Mouse (Mus musculus): ENCODE measurements around the gene Dcaf7. TPM values are rescaled to one million over a fixed set of nuclear protein-coding genes. Genes with fewer than 3 reads are reported as not detected.

Gene Dcaf7
- polyA plus RNA-seq, 1 experiment from 2014 or later = 56.0 TPM

DNA sequence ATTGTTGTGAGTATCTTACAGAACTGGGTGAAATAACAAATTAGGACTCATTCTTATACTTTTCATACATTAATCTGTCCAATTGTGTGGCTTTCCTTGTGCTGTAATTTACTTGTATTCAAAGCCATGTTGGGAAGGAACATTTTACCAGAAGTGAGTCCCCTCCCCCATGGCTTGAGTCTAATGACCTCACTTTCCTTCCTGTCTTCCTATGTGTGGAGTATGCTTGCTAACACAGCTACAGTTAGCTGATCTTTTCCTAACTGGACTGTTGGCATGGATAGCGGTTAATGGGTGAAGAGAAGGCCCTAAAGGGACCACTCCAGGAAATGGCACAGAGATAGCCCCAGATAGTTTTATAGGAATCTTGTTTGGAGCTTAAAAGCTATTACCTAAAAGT, 61.6 kb downstream of the Dcaf7 start:
- DNase-seq (ENCODE audit: low spot score) (peak; percentile 7), ATAC-seq (ENCODE audit: low read depth) (no peak)
- Histone ChIP-seq H3K36me3 (ENCODE audit: control insufficient read depth, insufficient read depth, low read length) (peaks cover 8% of the 10 kb centered on the region; the same call in 1 of the 2 replicates), H3K9ac (ENCODE audit: low read depth, low read length) (no peak overlapping the region), H3K4me2 (ENCODE audit: low read depth, low read length) (no peak overlapping the region), H3K4me1 (ENCODE audit: control insufficient read depth, insufficient read depth, low read length) (no peaks in the 10 kb centered on the region), H3K9me3 (ENCODE audit: control insufficient read depth, low read length) (no peaks in the 10 kb centered on the region), H3K4me3 (ENCODE audit: low read depth, low read length) (no peak overlapping the region), H3K27ac (replicated peaks; ENCODE audit: low read depth, low read length) (no peak overlapping the region), H3K27me3 (replicated peaks; ENCODE audit: control insufficient read depth, insufficient read depth, low read length) (no peaks in the 10 kb centered on the region)
- 91% methylated on average over 1 of the region's 1 CpGs for WGBS

DNA sequence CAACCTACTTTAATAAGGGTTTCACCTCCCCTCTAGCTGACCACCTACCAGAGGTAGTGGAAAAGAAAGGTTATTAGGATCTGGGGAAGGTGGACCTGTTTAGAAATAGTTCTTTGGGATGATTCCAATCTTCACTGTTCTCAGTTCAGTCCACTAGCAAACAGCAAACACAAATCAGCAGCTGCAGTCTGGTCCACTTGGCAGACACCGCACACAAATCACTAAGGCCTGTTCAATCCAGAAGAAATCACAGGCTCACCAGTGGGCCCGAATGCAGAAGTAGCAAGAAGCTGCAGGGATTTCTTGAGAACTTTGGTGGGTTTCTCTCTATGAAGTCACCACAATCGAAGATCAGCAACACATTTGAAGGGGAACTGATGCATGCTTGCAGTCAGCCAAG, 66.2 kb downstream of the Dcaf7 start:
- Histone ChIP-seq H3K27me3 (replicated peaks; ENCODE audit: control insufficient read depth, insufficient read depth, low read length) (no peaks in the 10 kb centered on the region), H3K36me3 (ENCODE audit: control insufficient read depth, insufficient read depth, low read length) (peaks cover 9% of the 10 kb centered on the region; the same call in 1 of the 2 replicates), H3K9me3 (ENCODE audit: control insufficient read depth, low read length) (no peaks in the 10 kb centered on the region), H3K4me3 (ENCODE audit: low read depth, low read length) (no peak overlapping the region), H3K4me1 (ENCODE audit: control insufficient read depth, insufficient read depth, low read length) (no peaks in the 10 kb centered on the region), H3K9ac (ENCODE audit: low read depth, low read length) (no peak overlapping the region), H3K27ac (replicated peaks; ENCODE audit: low read depth, low read length) (no peak overlapping the region), H3K4me2 (ENCODE audit: low read depth, low read length) (no peak overlapping the region)
- DNase-seq (ENCODE audit: low spot score) (no peak), ATAC-seq (ENCODE audit: low read depth) (no peak)
- WGBS = 82% methylated on average over 3 of the region's 3 CpGs

DNA sequence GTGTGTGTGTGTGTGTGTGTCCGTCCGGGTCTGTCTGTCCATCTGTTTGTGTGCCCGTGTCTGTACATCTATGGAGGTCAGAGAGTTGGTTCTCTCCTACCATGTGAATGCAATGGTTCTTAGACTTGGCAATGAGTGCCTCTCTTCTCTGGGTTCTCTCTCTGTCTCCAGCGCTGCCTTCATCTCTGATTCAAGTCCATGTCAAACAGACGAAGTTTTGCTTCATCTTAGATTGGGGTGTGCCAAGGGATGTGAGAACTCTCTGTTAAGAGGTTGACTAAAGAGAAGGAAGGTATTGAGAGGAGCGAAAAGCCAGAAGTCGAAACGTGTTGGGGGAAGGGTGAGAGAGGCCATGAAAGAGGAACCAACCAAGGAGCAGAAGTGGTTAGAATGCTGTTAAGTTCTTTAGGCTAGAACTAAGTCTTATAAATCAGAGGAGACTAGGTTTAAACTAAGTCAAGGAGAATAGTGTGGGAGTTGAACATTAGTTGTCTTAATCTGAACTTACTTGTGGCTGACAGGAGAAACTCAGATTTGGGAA, 69.4 kb downstream of the Dcaf7 start:
- H3K4me1 ChIP-seq (ENCODE audit: control insufficient read depth, insufficient read depth, low read length) = no peaks in the 10 kb centered on the region
- no peak overlapping the region for H3K4me3 ChIP-seq (ENCODE audit: low read depth, low read length)
- no peak overlapping the region for H3K9ac ChIP-seq (ENCODE audit: low read depth, low read length)
- DNase-seq (ENCODE audit: low spot score) (no peak), ATAC-seq (ENCODE audit: low read depth) (no peak)
- no peak overlapping the region for H3K27ac ChIP-seq (replicated peaks; ENCODE audit: low read depth, low read length)
- H3K27me3 ChIP-seq (replicated peaks; ENCODE audit: control insufficient read depth, insufficient read depth, low read length) = no peaks in the 10 kb centered on the region
- 0 out of 2 replicates have a peak, but pooled peaks cover 4% of the 10 kb centered on the region for H3K36me3 ChIP-seq (ENCODE audit: control insufficient read depth, insufficient read depth, low read length)
- WGBS = 83% methylated on average over 8 of the region's 8 CpGs
- no peaks in the 10 kb centered on the region for H3K9me3 ChIP-seq (ENCODE audit: control insufficient read depth, low read length)
- no peak overlapping the region for H3K4me2 ChIP-seq (ENCODE audit: low read depth, low read length)

Other genes with a start within 250 kb of the Dcaf7 start
- 19.5 and 21.6 TPM in 2 replicates for gene Cyb561, start 83.5 kb upstream of the Dcaf7 start, polyA plus RNA-seq (2014; fragmentation: Nextera tagmentation; extraction: Ambion mirVana)
- gene Ace, start 68.9 kb upstream of the Dcaf7 start, polyA plus RNA-seq (2014; fragmentation: Nextera tagmentation; extraction: Ambion mirVana) = 1.00 and 1.3 TPM in 2 replicates
- not detected in 2 replicates for gene Ace3, start 42.2 kb upstream of the Dcaf7 start, polyA plus RNA-seq (2014; fragmentation: Nextera tagmentation; extraction: Ambion mirVana)
- gene Kcnh6, start 28.7 kb upstream of the Dcaf7 start, polyA plus RNA-seq (2014; fragmentation: Nextera tagmentation; extraction: Ambion mirVana) = 2.5 and 2.6 TPM in 2 replicates
- gene Taco1, start 29.2 kb downstream of the Dcaf7 start, polyA plus RNA-seq (2014; fragmentation: Nextera tagmentation; extraction: Ambion mirVana) = 7.8 and 8.2 TPM in 2 replicates
- 30.4 and 31.9 TPM in 2 replicates for gene Map3k3, start 47.7 kb downstream of the Dcaf7 start, polyA plus RNA-seq (2014; fragmentation: Nextera tagmentation; extraction: Ambion mirVana)
- not detected in 2 replicates for gene Gm10840, start 124.0 kb downstream of the Dcaf7 start, polyA plus RNA-seq (2014; fragmentation: Nextera tagmentation; extraction: Ambion mirVana)
- 169 and 216 TPM in 2 replicates for gene Limd2, start 124.0 kb downstream of the Dcaf7 start, polyA plus RNA-seq (2014; fragmentation: Nextera tagmentation; extraction: Ambion mirVana)
- 24.0 and 26.2 TPM in 2 replicates for gene Strada, start 165.3 kb downstream of the Dcaf7 start, polyA plus RNA-seq (2014; fragmentation: Nextera tagmentation; extraction: Ambion mirVana)
- gene Ccdc47, start 179.5 kb downstream of the Dcaf7 start, polyA plus RNA-seq (2014; fragmentation: Nextera tagmentation; extraction: Ambion mirVana) = 76.0 and 77.4 TPM in 2 replicates
- gene Ddx42, start 180.1 kb downstream of the Dcaf7 start, polyA plus RNA-seq (2014; fragmentation: Nextera tagmentation; extraction: Ambion mirVana) = 62.7 and 69.1 TPM in 2 replicates
- gene Ftsj3, start 219.2 kb downstream of the Dcaf7 start, polyA plus RNA-seq (2014; fragmentation: Nextera tagmentation; extraction: Ambion mirVana) = 47.9 and 58.1 TPM in 2 replicates
- gene Psmc5, start 219.3 kb downstream of the Dcaf7 start, polyA plus RNA-seq (2014; fragmentation: Nextera tagmentation; extraction: Ambion mirVana) = 231 and 259 TPM in 2 replicates
- 87.6 and 102 TPM in 2 replicates for gene Smarcd2, start 236.1 kb downstream of the Dcaf7 start, polyA plus RNA-seq (2014; fragmentation: Nextera tagmentation; extraction: Ambion mirVana)
- gene Tcam1, start 239.8 kb downstream of the Dcaf7 start, polyA plus RNA-seq (2014; fragmentation: Nextera tagmentation; extraction: Ambion mirVana) = 0.24 and 0.74 TPM in 2 replicates

Measured in embryonic facial prominence, embryonic 14.5 days (tissue).